Mouse (Mus musculus) right cerebral cortex, postnatal 10 days (tissue): ENCODE measurements around the gene Adgrl3.

Experiments
- DNase-seq, 2 experiments: peaks; one replicate each; pipeline ENCODE4 v3.0.0; 2021; ENCODE audit warnings: low spot score in 2 of 2

Gene Adgrl3

DNA sequence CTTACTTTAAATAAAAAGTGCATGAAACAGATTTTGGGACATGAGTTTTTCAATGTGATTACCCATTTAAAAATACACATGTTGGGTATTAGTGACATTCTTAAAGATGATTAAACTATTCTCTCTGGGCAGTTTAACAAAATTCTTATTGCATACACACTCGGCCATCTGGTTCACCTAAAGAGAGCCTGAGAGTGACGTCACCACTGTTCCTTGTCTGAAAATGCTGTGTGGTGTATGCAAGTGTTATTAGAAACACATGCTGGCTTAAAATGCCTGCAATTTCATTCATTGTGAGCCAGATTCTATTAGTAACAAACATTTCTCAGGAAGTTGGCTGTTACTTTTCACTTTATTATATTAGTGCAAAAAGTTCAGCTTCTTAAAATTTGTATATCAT is 812.7 kb downstream of the Adgrl3 start:
- DNase-seq: no peak

DNA sequence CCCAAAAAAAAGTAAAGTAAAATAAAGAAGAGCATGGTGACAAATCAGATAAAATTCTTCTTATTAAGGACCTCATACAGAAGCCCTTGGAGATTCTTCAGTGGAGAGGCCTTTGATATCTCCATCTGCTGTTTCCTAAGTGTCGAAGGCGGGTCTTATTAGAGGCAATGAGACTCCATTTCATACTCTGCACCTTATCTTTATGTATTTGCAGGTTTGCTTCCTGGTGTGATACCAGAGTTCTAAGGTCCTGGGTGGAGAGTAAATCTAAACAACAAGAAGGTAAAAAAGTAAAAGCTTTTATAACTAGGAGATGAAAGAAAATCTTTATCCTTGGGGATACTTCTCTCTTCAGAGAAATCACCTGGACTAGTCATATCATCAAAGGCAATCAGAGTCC is 817.9 kb downstream of the Adgrl3 start:
- no peak for DNase-seq

DNA sequence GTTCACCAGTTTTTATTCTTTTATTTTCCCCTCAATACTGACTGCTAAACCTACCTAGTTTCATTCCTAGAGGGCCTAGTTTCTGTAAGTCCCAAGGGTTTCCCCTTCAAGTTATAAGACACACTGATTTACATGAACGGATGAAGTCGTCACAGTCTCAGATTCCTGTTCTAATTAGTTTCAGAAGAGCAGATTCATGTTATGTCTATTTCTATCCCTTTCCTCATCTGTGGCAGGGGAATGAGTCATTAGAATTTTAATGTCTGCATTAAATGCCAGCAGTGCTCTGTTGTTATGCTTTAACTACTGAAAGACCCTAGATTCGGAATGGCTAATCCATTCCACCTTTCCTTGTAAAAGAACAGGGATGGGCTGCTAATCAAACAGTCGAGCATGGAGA is 823.9 kb downstream of the Adgrl3 start:
- DNase-seq: no peak

DNA sequence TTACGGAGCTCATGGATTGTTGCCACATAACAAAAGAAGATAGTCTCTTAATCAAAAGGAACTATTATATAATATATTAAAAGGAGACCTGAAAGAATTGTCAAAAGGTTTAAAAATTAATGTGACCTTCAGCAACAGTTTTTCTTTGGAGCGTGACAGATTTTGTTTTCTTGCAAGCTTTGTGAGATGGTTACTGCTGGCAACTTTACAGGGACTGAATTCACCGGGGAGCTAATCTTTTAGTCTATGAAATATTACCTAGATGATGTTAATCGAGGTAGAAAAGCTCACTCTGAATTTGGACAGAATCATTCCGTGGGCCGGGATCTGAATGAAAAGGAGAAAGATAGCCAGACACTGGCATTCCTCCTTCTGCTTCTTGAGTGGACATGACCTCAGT is 850.4 kb downstream of the Adgrl3 start:
- no peak for DNase-seq
